Comparison of ENCODE assay signal across 11 mouse cellular contexts in the genomic region with DNA sequence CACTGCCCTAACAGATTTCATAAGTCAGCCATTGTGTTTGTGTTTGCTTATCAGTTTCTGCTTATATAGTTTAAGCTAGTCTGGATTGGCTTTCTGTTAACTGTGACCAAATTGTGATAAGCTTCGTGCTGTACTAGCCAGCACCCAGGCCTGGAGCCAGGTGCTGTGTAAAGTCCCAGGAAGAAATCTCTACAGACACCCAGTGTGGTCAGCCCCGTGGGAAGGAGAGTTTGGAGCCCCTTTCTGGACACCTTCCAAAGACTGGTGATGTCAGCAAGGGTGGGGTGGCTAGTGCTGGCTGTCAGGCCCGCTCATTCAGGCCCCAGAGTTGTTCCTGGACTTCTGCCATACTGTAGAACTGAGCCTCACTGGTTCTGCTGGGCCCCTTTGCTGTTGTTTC.
DNase-seq lines count a peak whose midpoint lies in the region; ATAC-seq and TF ChIP-seq lines count a peak whose summit lies in the region.
"Had no signal": no experiment of that assay in that cellular context is flagged by ENCODE, and none has a peak within 500 bp of the region (broad histone marks: within the 10 kb centered on the region; RNA-seq: fewer than 3 reads in every experiment).

No protein-coding gene starts in this region.

- no peaks in the 10 kb centered on the region for H3K27me3 ChIP-seq in kidney, embryonic 16.5 days (ENCODE audit: insufficient read depth, low read length)
- H3K27me3 ChIP-seq in heart, embryonic 11.5 days (ENCODE audit: control insufficient read depth, insufficient read depth, low read length), result no peaks in the 10 kb centered on the region
- H3K27me3 ChIP-seq in limb, embryonic 15.5 days, result no peaks in the 10 kb centered on the region
- no peaks in the 10 kb centered on the region for H3K27me3 ChIP-seq in stomach, postnatal 0 days (ENCODE audit: control insufficient read depth, insufficient read depth, low read length)
- H3K27me3 ChIP-seq: liver, embryonic 12.5 days had no signal

- H3K4me1 ChIP-seq in kidney, embryonic 16.5 days (ENCODE audit: insufficient read depth, low read length), result no peaks in the 10 kb centered on the region
- H3K4me1 ChIP-seq in heart, embryonic 11.5 days (ENCODE audit: control insufficient read depth, insufficient read depth, low read length), result peaks cover 11% of the 10 kb centered on the region
- H3K4me1 ChIP-seq in limb, embryonic 15.5 days, result peaks cover 10% of the 10 kb centered on the region
- H3K4me1 ChIP-seq in stomach, postnatal 0 days (replicated peaks; ENCODE audit: control insufficient read depth, insufficient read depth), result 0 out of 2 replicates have a peak, but pooled peaks cover 3% of the 10 kb centered on the region

- 0 out of 2 replicates have a peak overlapping the region, but pooled peaks have one; percentile 46 for H3K27ac ChIP-seq in kidney, embryonic 16.5 days (ENCODE audit: low read length)
- peak overlapping the region; percentile 35; the same call in 1 of the 2 replicates for H3K27ac ChIP-seq in heart, embryonic 11.5 days (ENCODE audit: low read depth, low read length)
- peak overlapping the region; percentile 5; the same call in 1 of the 2 replicates for H3K27ac ChIP-seq in limb, embryonic 15.5 days
- H3K27ac ChIP-seq in stomach, postnatal 0 days (replicated peaks), result peak overlapping the region; percentile 37
- H3K27ac ChIP-seq: kidney, postnatal 0 days; liver, embryonic 12.5 days had no signal

- no peak overlapping the region for H3K9ac ChIP-seq in kidney, embryonic 16.5 days (replicated peaks; ENCODE audit: low read length)
- H3K9ac ChIP-seq in heart, embryonic 11.5 days (ENCODE audit: low read depth, low read length), result 0 out of 2 replicates have a peak overlapping the region, but pooled peaks have one; percentile 28
- H3K9ac ChIP-seq in limb, embryonic 15.5 days, result no peak overlapping the region
- no peak overlapping the region for H3K9ac ChIP-seq in stomach, postnatal 0 days (ENCODE audit: low read length)
- H3K9ac ChIP-seq: liver, embryonic 12.5 days had no signal

- 59% methylated on average over 3 of the region's 3 CpGs for WGBS in kidney, embryonic 16.5 days
- 39% methylated on average over 3 of the region's 3 CpGs for WGBS in heart, embryonic 11.5 days (ENCODE audit: insufficient replicate concordance)
- 49% methylated on average over 3 of the region's 3 CpGs for WGBS in limb, embryonic 15.5 days
- 12% methylated on average over 3 of the region's 3 CpGs for WGBS in stomach, postnatal 0 days

- H3K4me2 ChIP-seq in kidney, embryonic 16.5 days (replicated peaks; ENCODE audit: low read depth, low read length), result no peak overlapping the region
- no peak overlapping the region for H3K4me2 ChIP-seq in heart, embryonic 11.5 days
- H3K4me2 ChIP-seq in limb, embryonic 15.5 days, result no peak overlapping the region
- no peak overlapping the region for H3K4me2 ChIP-seq in stomach, postnatal 0 days (replicated peaks; ENCODE audit: low read depth)
- H3K4me2 ChIP-seq: liver, embryonic 12.5 days had no signal

- peaks cover 4% of the 10 kb centered on the region; the same call in 1 of the 2 replicates for H3K36me3 ChIP-seq in kidney, embryonic 16.5 days (ENCODE audit: insufficient read depth, low read length)
- H3K36me3 ChIP-seq in heart, embryonic 11.5 days (ENCODE audit: control insufficient read depth, insufficient read depth, low read length), result peaks cover 2% of the 10 kb centered on the region; the same call in 1 of the 2 replicates
- H3K36me3 ChIP-seq in limb, embryonic 15.5 days, result peaks cover 16% of the 10 kb centered on the region
- no peaks in the 10 kb centered on the region for H3K36me3 ChIP-seq in stomach, postnatal 0 days (ENCODE audit: control insufficient read depth, insufficient read depth, low read length)

- DNase-seq in kidney, postnatal 36 days, result no peak
- peak; percentile 80 for DNase-seq in stomach, postnatal 0 days (ENCODE audit: low spot score)
- DNase-seq in left cerebral cortex, postnatal 14 days (ENCODE audit: low spot score in 2 of 2), result no peak
- no peak for DNase-seq in frontal cortex, postnatal 25 days (ENCODE audit: low spot score in 2 of 2)
- no peak for DNase-seq in right cerebral cortex, postnatal 25 days
- DNase-seq: cerebellum, adult 8-10 months had no signal

- TF ChIP-seq EP300 in stomach, postnatal 0 days (optimal IDR thresholded peaks at IDR 0.05), result no peak

- H3K4me3 ChIP-seq in kidney, embryonic 16.5 days (ENCODE audit: low read length), result no peak overlapping the region
- no peak overlapping the region for H3K4me3 ChIP-seq in heart, embryonic 11.5 days (ENCODE audit: low read depth, low read length)
- H3K4me3 ChIP-seq in limb, embryonic 15.5 days, result no peak overlapping the region
- H3K4me3 ChIP-seq in stomach, postnatal 0 days (ENCODE audit: low read depth, low read length), result no peak overlapping the region
- H3K4me3 ChIP-seq: liver, embryonic 12.5 days had no signal

- intact Hi-C loops in left cerebral cortex, postnatal 14 days (cut with DNase I), result loop anchor here (5.0 kb wide), 1 partner anchor 57 kb away; no protein-coding TSS in a partner anchor

- no peaks in the 10 kb centered on the region for H3K9me3 ChIP-seq in kidney, embryonic 16.5 days (ENCODE audit: low read length)
- H3K9me3 ChIP-seq in heart, embryonic 11.5 days (replicated peaks; ENCODE audit: control insufficient read depth, low read length), result no peaks in the 10 kb centered on the region
- no peaks in the 10 kb centered on the region for H3K9me3 ChIP-seq in limb, embryonic 15.5 days
- no peaks in the 10 kb centered on the region for H3K9me3 ChIP-seq in stomach, postnatal 0 days (ENCODE audit: control insufficient read depth, low read length)
- H3K9me3 ChIP-seq: liver, embryonic 12.5 days had no signal

- ATAC-seq in kidney, embryonic 16.5 days (ENCODE audit: low FRiP score, low TSS enrichment), result no peak
- peak; percentile 67; the same call in 1 of the 2 replicates for ATAC-seq in heart, embryonic 11.5 days (replicated peaks; ENCODE audit: insufficient number of reproducible peaks, low FRiP score, low TSS enrichment)
- no peak for ATAC-seq in limb, embryonic 15.5 days (ENCODE audit: insufficient number of reproducible peaks, low FRiP score, low TSS enrichment, low read depth)
- peak; percentile 80 for ATAC-seq in stomach, postnatal 0 days (ENCODE audit: low FRiP score, low TSS enrichment)
- ATAC-seq: liver, embryonic 12.5 days had no signal

- no peak for TF ChIP-seq CTCF in stomach, postnatal 0 days (IDR thresholded peaks at IDR 0.05; ENCODE audit: low read depth)

Comparison
In these comparisons a context has a peak if more than half of its experiments do, and no peak if none do; other contexts are left out.
1. ATAC-seq: peak in heart, embryonic 11.5 days (single experiment) and stomach, postnatal 0 days (single experiment); none in kidney, embryonic 16.5 days (single experiment) and limb, embryonic 15.5 days (single experiment).
2. Peak in every context shown above with its lines, with median percentiles within 50 percentile points of each other: H3K27ac ChIP-seq.